Mouse (Mus musculus) bone marrow macrophage, adult 2 months (primary cell): ENCODE results near the gene Taf4.

Source experiments
- CTCF ChIP-seq: IDR thresholded peaks from 2 replicates; pipeline ENCODE4 v1.5.1; 2012; ENCODE audit warnings: low read depth, mild to moderate bottlenecking, low read length, moderate library complexity
- POLR2A ChIP-seq: IDR thresholded peaks from 2 replicates; pipeline ENCODE4 v1.6.1; 2012; ENCODE audit warnings: mild to moderate bottlenecking, low read depth, low read length, borderline replicate concordance

- TF ChIP-seq CTCF: no peak
- no peak for TF ChIP-seq POLR2A
Observed at GRCm38 (mm10) chr2:179947607-179948006, 28.8 kb downstream of the Taf4 start.
